In the genomic region with DNA sequence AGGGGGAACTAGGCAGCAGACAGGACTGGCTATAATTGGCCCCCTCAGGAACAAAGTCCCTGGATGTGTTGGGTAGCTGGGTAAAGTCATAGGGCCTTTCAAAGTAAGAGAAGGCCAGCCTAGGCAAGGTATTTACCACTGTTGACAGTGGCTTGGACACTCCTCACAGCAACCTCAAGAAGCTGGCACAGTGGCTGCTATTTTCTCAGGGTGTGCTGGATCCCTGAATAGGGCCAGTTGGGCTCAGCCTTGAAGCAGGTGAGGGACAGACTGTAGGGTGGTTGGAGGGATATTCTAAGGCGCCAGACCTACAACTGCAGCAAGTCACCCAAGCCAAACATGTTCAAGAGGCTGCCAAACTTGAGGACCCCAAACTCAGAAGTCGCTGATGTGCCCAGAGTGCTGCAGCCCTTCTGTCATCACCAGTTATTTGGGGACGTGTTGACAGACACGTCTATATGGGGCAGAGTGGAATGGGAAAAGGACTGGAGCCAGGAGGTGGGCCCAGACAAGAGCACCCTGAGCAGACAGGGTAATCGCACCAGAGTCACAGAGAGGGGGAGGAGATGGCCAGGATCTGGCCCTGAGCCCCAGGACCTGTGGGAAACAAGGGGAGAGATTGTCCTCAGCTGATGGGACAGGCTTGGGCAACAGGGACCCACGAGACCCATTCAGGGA, we compare ENCODE assay signal across 9 mouse cellular contexts. TPM values are rescaled to one million over a fixed set of nuclear protein-coding genes. Genes with fewer than 3 reads are reported as not detected.
DNase-seq lines count a peak whose midpoint lies in the region; ATAC-seq and TF ChIP-seq lines count a peak whose summit lies in the region.
"Had no signal": no experiment of that assay in that cellular context is flagged by ENCODE, and none has a peak within 500 bp of the region (broad histone marks: within the 10 kb centered on the region; RNA-seq: fewer than 3 reads in every experiment).

No protein-coding gene starts in this region.

- no peak for ATAC-seq in embryonic facial prominence, embryonic 12.5 days (ENCODE audit: insufficient number of reproducible peaks, insufficient read depth, low FRiP score, low TSS enrichment)
- ATAC-seq in liver, postnatal 0 days = no peak

- peak; percentile 80 for DNase-seq in layer of hippocampus, adult 9-11 months
- DNase-seq in layer of hippocampus, adult 11-12 months (ENCODE audit: low spot score) = no peak
- peak; percentile 84 to 86 for DNase-seq in heart, adult 9 months (ENCODE audit: low spot score in 2 of 2)
- peak; percentile 16 for DNase-seq in liver, postnatal 0 days
- DNase-seq in forebrain, embryonic 10.5 days (ENCODE audit: extremely low spot score, low spot score) = no peak
- no peak for DNase-seq in urinary bladder, postnatal 10 days (ENCODE audit: low spot score)

- H3K27me3 ChIP-seq in embryonic facial prominence, embryonic 12.5 days = peaks cover 35% of the 10 kb centered on the region
- peaks cover 25% of the 10 kb centered on the region for H3K27me3 ChIP-seq in liver, postnatal 0 days (ENCODE audit: insufficient read depth, low read length)
- H3K27me3 ChIP-seq in forebrain, embryonic 10.5 days (ENCODE audit: poor library complexity, severe bottlenecking) = peaks cover 41% of the 10 kb centered on the region
- H3K27me3 ChIP-seq: hindbrain, embryonic 15.5 days had no signal

- H3K4me1 ChIP-seq in embryonic facial prominence, embryonic 12.5 days = peaks cover 20% of the 10 kb centered on the region
- peaks cover 35% of the 10 kb centered on the region for H3K4me1 ChIP-seq in liver, postnatal 0 days (ENCODE audit: insufficient read depth)
- H3K4me1 ChIP-seq in forebrain, embryonic 10.5 days = peaks cover 64% of the 10 kb centered on the region

- no peak for TF ChIP-seq EP300 in liver, postnatal 0 days (IDR thresholded peaks at IDR 0.05; ENCODE audit: low read depth)

- H3K4me2 ChIP-seq in embryonic facial prominence, embryonic 12.5 days (replicated peaks) = no peak overlapping the region
- H3K4me2 ChIP-seq in liver, postnatal 0 days (ENCODE audit: low read depth, low read length) = no peak overlapping the region
- H3K4me2 ChIP-seq: hindbrain, embryonic 15.5 days had no signal

- H3K36me3 ChIP-seq in embryonic facial prominence, embryonic 12.5 days = 0 out of 2 replicates have a peak, but pooled peaks cover 7% of the 10 kb centered on the region
- H3K36me3 ChIP-seq in liver, postnatal 0 days (replicated peaks; ENCODE audit: insufficient read depth, low read length) = peaks cover 5% of the 10 kb centered on the region
- 0 out of 2 replicates have a peak, but pooled peaks cover 3% of the 10 kb centered on the region for H3K36me3 ChIP-seq in forebrain, embryonic 10.5 days (replicated peaks)
- H3K36me3 ChIP-seq: hindbrain, embryonic 15.5 days had no signal

- TF ChIP-seq CTCF in liver, postnatal 0 days (IDR thresholded peaks at IDR 0.05; ENCODE audit: low read depth) = no peak

- WGBS in embryonic facial prominence, embryonic 12.5 days = 35% methylated on average over 6 of the region's 6 CpGs
- WGBS in liver, postnatal 0 days (ENCODE audit: insufficient replicate concordance) = 54% methylated on average over 6 of the region's 6 CpGs
- WGBS in forebrain, embryonic 10.5 days = 49% methylated on average over 6 of the region's 6 CpGs

- H3K4me3 ChIP-seq in embryonic facial prominence, embryonic 12.5 days = no peak overlapping the region
- no peak overlapping the region for H3K4me3 ChIP-seq in liver, postnatal 0 days (ENCODE audit: low read depth, low read length)
- no peak overlapping the region for H3K4me3 ChIP-seq in forebrain, embryonic 10.5 days
- H3K4me3 ChIP-seq: hindbrain, embryonic 15.5 days had no signal

- 0 out of 2 replicates have a peak overlapping the region, but pooled peaks have one; percentile 9 for H3K27ac ChIP-seq in embryonic facial prominence, embryonic 12.5 days
- no peak overlapping the region for H3K27ac ChIP-seq in liver, postnatal 0 days (ENCODE audit: low read depth)
- no peak overlapping the region for H3K27ac ChIP-seq in forebrain, embryonic 10.5 days
- H3K27ac ChIP-seq: hindbrain, embryonic 15.5 days had no signal

- no peak overlapping the region for H3K9ac ChIP-seq in embryonic facial prominence, embryonic 12.5 days
- no peak overlapping the region for H3K9ac ChIP-seq in liver, postnatal 0 days (replicated peaks)
- H3K9ac ChIP-seq: hindbrain, embryonic 15.5 days had no signal

- H3K9me3 ChIP-seq in embryonic facial prominence, embryonic 12.5 days = no peaks in the 10 kb centered on the region
- H3K9me3 ChIP-seq in liver, postnatal 0 days (ENCODE audit: low read length) = no peaks in the 10 kb centered on the region
- H3K9me3 ChIP-seq in forebrain, embryonic 10.5 days = no peaks in the 10 kb centered on the region
- H3K9me3 ChIP-seq: hindbrain, embryonic 15.5 days had no signal

RNA-seq across cellular contexts. Expression of a gene that starts 4.2 kb away (rescaled TPM):
- 80.4 and 85.6 TPM in 2 replicates for polyA plus RNA-seq in embryonic facial prominence, embryonic 12.5 days (2016; fragmentation: Nextera tagmentation; extraction: Ambion mirVana)
- 59.7 and 63.1 TPM in 2 replicates for polyA plus RNA-seq in liver, postnatal 0 days (2015; fragmentation: Nextera tagmentation; extraction: Ambion mirVana)
- 74.9 and 78.5 TPM in 2 replicates for polyA plus RNA-seq in forebrain, embryonic 10.5 days (2016; fragmentation: Nextera tagmentation; extraction: Ambion mirVana)

RNA-seq across cellular contexts. Expression of a gene that starts 6.8 kb away (rescaled TPM):
- 0.42 and 0.71 TPM in 2 replicates for polyA plus RNA-seq in embryonic facial prominence, embryonic 12.5 days (2016; fragmentation: Nextera tagmentation; extraction: Ambion mirVana)
- polyA plus RNA-seq in liver, postnatal 0 days (2015; fragmentation: Nextera tagmentation; extraction: Ambion mirVana) = 38.9 and 44.3 TPM in 2 replicates
- polyA plus RNA-seq in forebrain, embryonic 10.5 days (2016; fragmentation: Nextera tagmentation; extraction: Ambion mirVana) = 1.3 and 1.5 TPM in 2 replicates
- polyA plus RNA-seq: thymus, postnatal 0 days had no signal

RNA-seq across cellular contexts. Expression of a gene that starts 24.3 kb away (rescaled TPM):
- 121 and 124 TPM in 2 replicates for polyA plus RNA-seq in embryonic facial prominence, embryonic 12.5 days (2016; fragmentation: Nextera tagmentation; extraction: Ambion mirVana)
- 32.4 and 35.9 TPM in 2 replicates for polyA plus RNA-seq in liver, postnatal 0 days (2015; fragmentation: Nextera tagmentation; extraction: Ambion mirVana)
- 95.8 and 96.9 TPM in 2 replicates for polyA plus RNA-seq in forebrain, embryonic 10.5 days (2016; fragmentation: Nextera tagmentation; extraction: Ambion mirVana)

RNA-seq across cellular contexts. Expression of a gene that starts 24.4 kb away (rescaled TPM):
- 20.2 and 22.5 TPM in 2 replicates for polyA plus RNA-seq in embryonic facial prominence, embryonic 12.5 days (2016; fragmentation: Nextera tagmentation; extraction: Ambion mirVana)
- 3.3 and 4.1 TPM in 2 replicates for polyA plus RNA-seq in liver, postnatal 0 days (2015; fragmentation: Nextera tagmentation; extraction: Ambion mirVana)
- polyA plus RNA-seq in forebrain, embryonic 10.5 days (2016; fragmentation: Nextera tagmentation; extraction: Ambion mirVana) = 15.1 and 15.8 TPM in 2 replicates

RNA-seq across cellular contexts. Expression of a gene that starts 43.2 kb away (rescaled TPM):
- polyA plus RNA-seq in embryonic facial prominence, embryonic 12.5 days (2016; fragmentation: Nextera tagmentation; extraction: Ambion mirVana) = 2.3 and 2.6 TPM in 2 replicates
- polyA plus RNA-seq in liver, postnatal 0 days (2015; fragmentation: Nextera tagmentation; extraction: Ambion mirVana) = not detected in 2 replicates
- 1.8 and 2.1 TPM in 2 replicates for polyA plus RNA-seq in forebrain, embryonic 10.5 days (2016; fragmentation: Nextera tagmentation; extraction: Ambion mirVana)
- polyA plus RNA-seq: thymus, postnatal 0 days had no signal

Comparison
In these comparisons a context has a peak if more than half of its experiments do, and no peak if none do; other contexts are left out.
1. DNase-seq: peak in layer of hippocampus, adult 9-11 months (single experiment), heart, adult 9 months (2 of 2) and liver, postnatal 0 days (single experiment); none in layer of hippocampus, adult 11-12 months (single experiment), forebrain, embryonic 10.5 days (single experiment) and urinary bladder, postnatal 10 days (single experiment).
2. RNA of a gene that starts 6.8 kb away (polyA plus RNA-seq): 38.9 to 44.3 TPM in liver, postnatal 0 days; 1.3 to 1.5 TPM in forebrain, embryonic 10.5 days and 0.42 to 0.71 TPM in embryonic facial prominence, embryonic 12.5 days; every median in the first group is over 10 times any median in the second.